Mouse (Mus musculus): ENCODE measurements around the gene Ap1ar.

Gene Ap1ar

DNA sequence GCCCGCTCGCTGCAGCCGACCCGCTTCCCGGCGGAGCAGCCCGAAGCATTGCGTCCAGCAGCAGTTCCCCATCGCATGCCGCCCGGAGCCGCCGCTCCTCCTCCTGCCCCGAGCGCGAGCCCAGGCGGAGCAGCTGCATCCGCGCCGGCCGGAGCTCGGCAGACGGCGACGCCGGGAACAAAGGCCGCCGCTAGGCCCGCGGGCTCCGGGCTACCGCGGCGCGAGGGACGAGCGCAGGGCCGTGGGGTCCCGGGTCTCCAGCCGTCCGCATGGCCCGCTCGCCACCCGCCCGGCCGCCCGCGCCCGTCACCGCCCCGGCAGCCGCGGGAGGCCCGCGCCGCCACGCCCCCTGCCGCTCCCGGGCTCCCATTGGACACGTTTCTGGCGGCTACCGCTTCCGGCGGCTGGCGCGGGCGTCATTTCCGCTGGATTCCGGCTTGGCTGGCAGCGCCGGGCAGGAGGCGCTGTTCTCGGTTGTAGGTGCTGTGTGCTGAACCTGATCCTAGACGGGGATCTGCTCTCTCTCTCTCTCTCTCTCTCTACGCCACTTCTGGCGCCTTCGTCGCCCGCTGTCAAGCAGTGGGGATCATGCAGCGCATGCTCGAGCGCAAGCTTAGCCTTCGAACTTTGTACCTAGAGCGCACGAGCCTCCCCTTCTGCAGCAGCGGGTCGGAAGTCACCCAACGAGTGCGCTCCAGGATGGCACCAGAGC, at the start of gene Ap1ar:
Ap1ar (minus strand) TSS at position 370 of the 712 bp plus-strand sequence.
- ChIA-PET POLR2A (interaction anchor here (0.6 to 3.4 kb wide), 17 partner anchors 8 to 298 kb away, joined by 3 to 18 read pairs (median 3); no protein-coding TSS in a partner anchor), CTCF (interaction anchor here (0.6 to 1.2 kb wide), 9 partner anchors 13 to 205 kb away, joined by 3 to 5 read pairs (median 3); no protein-coding TSS in a partner anchor)

- CTCF ChIA-PET = no interaction called here
- POLR2A ChIA-PET = interaction anchor here in 1 of 4 experiments (0.7 to 2.4 kb wide), 2 partner anchors 14 to 30 kb away, joined by 3 to 7 read pairs; no protein-coding TSS in a partner anchor
Measured at GRCm38 (mm10) chr3:127881684-127882083, 44.4 kb upstream of the Ap1ar start.

GRCm38 (mm10) chr3:127879968-127880367, 42.6 kb upstream of the Ap1ar start:
- ChIA-PET POLR2A (interaction anchor here in 1 of 4 experiments (2.4 kb wide), 1 partner anchor 15 kb away, joined by 7 read pairs; no protein-coding TSS in a partner anchor), CTCF (interaction anchor here in 1 of 4 experiments (0.5 kb wide), 1 partner anchor 440 kb away, joined by 5 read pairs; no protein-coding TSS in a partner anchor)

DNA sequence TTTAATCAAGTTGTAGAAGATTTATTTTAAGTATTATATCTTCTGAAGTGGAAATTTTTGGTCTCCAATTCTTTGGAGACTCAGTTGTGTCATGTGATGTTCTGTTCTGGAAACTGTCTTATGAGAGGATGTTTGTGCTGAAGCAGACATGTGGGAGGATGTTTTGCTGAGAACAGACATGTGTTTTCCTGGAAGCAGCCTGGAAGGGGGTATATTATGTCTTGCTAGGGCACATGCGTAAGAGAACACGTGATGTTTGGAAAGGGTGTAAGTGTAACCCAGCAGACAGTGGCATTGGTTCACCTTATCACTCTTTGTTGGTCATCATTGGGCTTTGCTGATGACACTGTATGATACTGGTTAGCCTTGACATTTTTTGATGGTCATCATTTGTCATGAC, 38.2 kb upstream of the Ap1ar start:
- CTCF ChIA-PET = no interaction called here

DNA sequence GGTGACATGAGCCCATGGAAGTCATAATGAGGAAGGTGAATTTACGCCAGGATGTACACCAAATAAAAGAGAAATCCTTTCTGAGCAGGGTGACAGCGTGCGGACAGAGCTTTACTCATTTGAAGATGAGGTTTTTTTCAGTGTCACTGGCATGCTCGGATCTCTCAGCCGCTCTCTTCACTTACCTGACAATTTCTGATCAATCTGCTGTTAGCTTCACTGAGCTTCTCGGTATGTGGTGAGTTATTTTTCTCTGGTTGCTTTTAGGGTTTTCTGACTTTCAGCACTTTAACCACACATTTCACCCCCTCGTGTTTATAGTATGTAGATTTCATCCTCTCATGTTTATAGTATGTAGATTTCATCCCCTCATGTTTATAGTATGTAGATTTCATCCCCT, 37.7 kb upstream of the Ap1ar start:
- POLR2A ChIA-PET = interaction anchor here in 1 of 4 experiments (0.7 kb wide), 1 partner anchor 15 kb away, joined by 3 read pairs; no protein-coding TSS in a partner anchor
- CTCF ChIA-PET = no interaction called here

More for the DNA sequence above, 38.2 kb upstream of the Ap1ar start:
- POLR2A ChIA-PET = no interaction called here

- CTCF ChIA-PET = interaction anchor here in 1 of 4 experiments (0.5 to 0.6 kb wide), 2 partner anchors 507 to 1000 kb away, joined by 4 read pairs; no protein-coding TSS in a partner anchor
- POLR2A ChIA-PET = interaction anchor here in 2 of 4 experiments (0.7 to 1.7 kb wide), 3 partner anchors 14 to 22 kb away, joined by 3 read pairs; partner anchors contain the start of gene Fam241a (in 1 of the 2)
Measured at GRCm38 (mm10) chr3:127874254-127874883, 37.0 kb upstream of the Ap1ar start.

- POLR2A ChIA-PET = interaction anchor here in 1 of 4 experiments (0.5 to 1.6 kb wide), 3 partner anchors 24 to 441 kb away, joined by 3 to 4 read pairs (median 3); no protein-coding TSS in a partner anchor
- CTCF ChIA-PET = interaction anchor here in 1 of 4 experiments (0.6 kb wide), 1 partner anchor 431 kb away, joined by 4 read pairs; no protein-coding TSS in a partner anchor
Measured at GRCm38 (mm10) chr3:127871575-127871974, 34.3 kb upstream of the Ap1ar start.

DNA sequence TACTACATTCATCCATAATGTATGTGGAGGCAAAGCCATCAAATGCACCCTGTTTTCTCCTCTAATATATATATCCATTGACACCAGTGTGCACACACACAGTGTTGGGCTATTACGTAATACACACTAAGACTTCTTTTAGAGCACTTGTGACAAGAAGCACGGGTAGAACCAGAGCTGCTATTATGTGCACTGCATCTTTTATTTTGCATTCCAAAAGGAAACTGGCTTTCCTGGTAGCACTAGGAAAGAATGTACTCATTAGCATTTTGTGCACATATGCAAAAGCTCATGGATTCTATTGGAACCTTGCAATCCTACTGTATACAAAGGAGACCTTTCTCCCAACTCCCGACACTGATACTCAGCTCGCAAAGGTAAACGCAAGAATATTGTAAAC, 31.6 kb upstream of the Ap1ar start:
- POLR2A ChIA-PET = interaction anchor here in 2 of 4 experiments (0.6 to 1.2 kb wide), 3 partner anchors 15 to 610 kb away, joined by 4 to 6 read pairs (median 5); no protein-coding TSS in a partner anchor
- CTCF ChIA-PET = interaction anchor here in 1 of 4 experiments (0.7 kb wide), 1 partner anchor 19 kb away, joined by 3 read pairs; no protein-coding TSS in a partner anchor

DNA sequence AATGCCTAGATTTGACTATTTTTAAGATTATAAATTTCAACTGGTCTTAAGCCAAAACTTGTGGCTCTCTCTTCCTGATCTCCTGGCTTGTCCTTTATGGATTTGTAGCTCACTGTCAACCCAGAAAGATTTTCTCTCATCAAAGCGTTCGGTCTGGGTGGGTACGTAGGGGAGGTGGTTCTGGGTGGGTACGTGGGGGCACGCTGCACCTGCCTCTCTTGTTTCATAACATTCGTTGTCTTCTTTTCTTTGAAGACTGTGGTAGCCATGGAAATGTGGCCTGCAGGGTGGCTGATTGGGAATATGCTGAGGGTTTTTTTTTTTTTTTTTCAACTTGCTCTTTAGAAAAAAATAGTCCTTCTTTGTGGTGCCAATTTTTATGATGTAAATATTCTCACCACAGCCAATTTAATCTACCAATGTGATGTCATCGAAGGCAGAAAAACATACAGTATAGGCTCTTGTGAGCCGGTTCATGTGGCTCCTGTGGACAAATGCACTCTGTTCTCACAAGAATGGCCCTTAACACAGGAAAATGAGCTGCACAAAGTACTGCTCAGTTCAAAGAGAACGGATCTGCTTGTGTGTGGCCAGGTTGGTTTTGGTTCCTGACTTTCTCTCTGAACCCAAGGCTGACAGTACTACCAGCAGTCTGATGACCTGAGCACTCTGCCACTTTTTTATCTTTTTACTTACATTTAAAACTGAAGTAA, 30.9 kb upstream of the Ap1ar start:
- CTCF ChIA-PET = interaction anchor here in 1 of 4 experiments (0.7 kb wide), 1 partner anchor 527 kb away, joined by 5 read pairs; no protein-coding TSS in a partner anchor
- POLR2A ChIA-PET = interaction anchor here in 3 of 4 experiments (0.6 to 1.2 kb wide), 7 partner anchors 15 to 1366 kb away, joined by 3 to 6 read pairs (median 3); no protein-coding TSS in a partner anchor

DNA sequence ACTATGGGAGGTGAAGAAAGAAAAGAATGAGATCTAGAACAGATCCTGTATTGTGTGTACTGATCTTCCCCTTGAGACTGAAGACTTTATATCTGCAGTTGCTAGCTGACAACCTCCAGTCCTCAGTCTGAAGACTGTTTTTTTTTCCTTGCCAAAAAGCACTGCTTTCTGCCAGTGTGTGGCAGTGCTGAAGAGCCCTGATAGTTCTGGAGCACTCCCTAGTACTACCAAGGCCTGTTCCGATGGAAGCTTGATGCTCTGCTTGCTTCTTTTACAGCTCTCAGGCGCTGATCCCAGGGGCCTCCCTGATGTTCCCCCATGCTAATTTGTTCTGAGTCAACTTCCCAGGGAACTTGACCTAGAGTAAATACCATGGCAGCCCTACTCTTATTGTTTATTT, 26.9 kb upstream of the Ap1ar start:
- CTCF ChIA-PET = interaction anchor here in 3 of 4 experiments (0.6 to 1.5 kb wide), 3 partner anchors 11 to 1341 kb away, joined by 3 to 6 read pairs (median 6); no protein-coding TSS in a partner anchor
- POLR2A ChIA-PET = interaction anchor here in 2 of 4 experiments (0.6 to 1.7 kb wide), 3 partner anchors 13 to 59 kb away, joined by 3 to 6 read pairs (median 3); no protein-coding TSS in a partner anchor

DNA sequence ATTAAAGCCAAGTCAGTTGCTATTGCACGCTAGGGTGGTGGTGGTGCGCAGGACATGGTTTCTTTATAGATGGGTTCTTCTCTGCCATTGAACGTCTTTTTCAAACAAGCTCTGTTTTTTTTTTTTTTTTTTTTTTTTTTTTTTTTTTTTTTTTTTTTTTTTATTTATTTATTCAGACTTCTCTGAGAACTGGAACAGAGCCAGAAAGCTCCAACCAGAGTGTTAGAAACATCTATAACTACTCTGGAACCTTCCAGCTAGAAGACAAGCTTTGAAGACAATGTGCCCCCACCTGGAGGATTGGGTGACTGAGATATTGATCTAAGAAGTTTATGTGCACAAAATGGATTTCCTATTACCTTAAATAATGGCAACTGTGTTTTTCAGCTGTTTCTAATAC, 26.2 kb upstream of the Ap1ar start:
- CTCF ChIA-PET = interaction anchor here in 3 of 4 experiments (0.6 to 1.5 kb wide), 4 partner anchors 10 to 1341 kb away, joined by 3 to 6 read pairs (median 4); no protein-coding TSS in a partner anchor
- POLR2A ChIA-PET = interaction anchor here in 1 of 4 experiments (0.6 to 1.7 kb wide), 5 partner anchors 10 to 41 kb away, joined by 3 to 6 read pairs (median 4); no protein-coding TSS in a partner anchor

- POLR2A ChIA-PET = interaction anchor here in 1 of 4 experiments (1.0 kb wide), 1 partner anchor 38 kb away, joined by 3 read pairs; no protein-coding TSS in a partner anchor
- CTCF ChIA-PET = no interaction called here
Measured at GRCm38 (mm10) chr3:127862479-127862878, 25.2 kb upstream of the Ap1ar start.

GRCm38 (mm10) chr3:127861340-127861739, 24.0 kb upstream of the Ap1ar start:
- POLR2A ChIA-PET = interaction anchor here in 1 of 4 experiments (2.0 kb wide), 1 partner anchor 11 kb away, joined by 6 read pairs; no protein-coding TSS in a partner anchor
- CTCF ChIA-PET = no interaction called here

DNA sequence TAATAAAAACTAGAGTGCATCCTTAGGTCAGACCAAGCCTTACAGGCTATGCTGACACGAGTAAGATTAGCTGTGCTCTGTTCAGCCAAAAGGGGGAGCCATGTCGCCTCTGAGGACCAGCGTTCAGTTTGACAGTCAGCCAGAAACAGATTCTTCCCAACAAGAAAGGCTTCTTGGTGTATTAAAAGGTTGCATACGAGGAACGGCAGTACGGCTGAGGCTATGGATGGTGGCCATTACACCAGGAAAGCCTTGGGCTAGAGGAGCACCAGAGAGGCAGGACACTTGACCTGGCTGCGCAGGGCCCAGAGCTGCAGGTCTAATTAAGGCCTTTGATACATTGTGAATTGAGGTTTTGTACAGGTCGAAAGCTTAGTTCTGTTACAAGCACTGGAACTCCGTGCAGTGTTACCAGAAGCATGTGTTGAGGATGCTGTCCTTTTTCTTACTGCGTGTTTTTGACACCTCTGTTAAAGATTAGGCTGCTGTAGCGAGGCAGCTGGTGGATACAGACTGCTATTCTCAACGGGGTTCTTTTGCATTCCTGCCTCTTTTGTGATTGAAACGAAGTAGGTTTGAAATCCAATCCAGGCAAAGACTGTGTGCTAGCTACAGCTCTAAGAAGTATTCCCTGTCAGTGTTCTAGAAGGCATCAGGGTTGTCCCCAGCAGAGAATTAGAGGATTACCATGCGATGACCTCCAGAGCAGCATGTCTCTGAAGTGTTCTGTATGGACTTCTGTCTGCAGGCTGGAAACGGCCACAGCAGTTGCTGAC, 16.3 kb upstream of the Ap1ar start:
- ChIA-PET POLR2A (interaction anchor here in 2 of 4 experiments (0.6 to 1.8 kb wide), 15 partner anchors 9 to 178 kb away, joined by 3 to 7 read pairs (median 4); partner anchors contain the start of genes Ap1ar (in 1 of the 2) and Fam241a (in 1 of the 2)), CTCF (interaction anchor here (0.5 to 1.5 kb wide), 18 partner anchors 10 to 1797 kb away, joined by 3 to 9 read pairs (median 3); partner anchors contain the start of genes Alpk1 (in 1 of the 4), Ap1ar (in 1 of the 4) and Fam241a (in 1 of the 4))

- POLR2A ChIA-PET = interaction anchor here in 2 of 4 experiments (0.7 to 3.0 kb wide), 15 partner anchors 9 to 1089 kb away, joined by 3 to 18 read pairs (median 4); partner anchors contain the start of genes Ap1ar (in 1 of the 2) and Fam241a (in 1 of the 2)
- CTCF ChIA-PET = interaction anchor here (0.5 to 1.5 kb wide), 17 partner anchors 10 to 1798 kb away, joined by 3 to 9 read pairs (median 3); partner anchors contain the start of genes Alpk1 (in 1 of the 4), Fam241a (in 1 of the 4) and Neurog2 (in 1 of the 4)
Measured at GRCm38 (mm10) chr3:127852722-127853121, 15.4 kb upstream of the Ap1ar start.

- ChIA-PET POLR2A (interaction anchor here in 1 of 4 experiments (0.6 to 3.0 kb wide), 11 partner anchors 10 to 392 kb away, joined by 3 to 18 read pairs (median 6); partner anchors contain the start of gene Ap1ar), CTCF (interaction anchor here in 2 of 4 experiments (0.6 to 2.3 kb wide), 7 partner anchors 13 to 828 kb away, joined by 3 to 10 read pairs (median 4); partner anchors contain the start of gene Ap1ar (in 1 of the 2))
Measured at GRCm38 (mm10) chr3:127850776-127851646, 13.7 kb upstream of the Ap1ar start.
